Mouse (Mus musculus) hindbrain, embryonic 16.5 days (tissue): ENCODE data around the gene Tmem200a. TPM values are rescaled to one million over a fixed set of nuclear protein-coding genes. Genes with fewer than 3 reads are reported as not detected.
"Not testable (repeated sequence)": the region's sequence is repeated elsewhere in the genome, so short reads cannot be mapped to it uniquely, and the experiment has no call there.

Experiments
- ATAC-seq: fragments of 200-750 bp; cut with Nextera tagmentation; 2 replicates; pipeline ENCODE4 v1.8.0; 2017; ENCODE audit warnings: moderate TSS enrichment, moderate library complexity
- H3K27ac ChIP-seq: fragments of 300-500 bp; sonication (generic); 2 replicates; pipeline ENCODE4 v1.5.1; 2014; ENCODE audit warnings: low read depth, mild to moderate bottlenecking, control low read depth, low read length, moderate library complexity
- H3K27me3 ChIP-seq: fragments of 300-500 bp; sonication (generic); replicated peaks from 2 replicates; pipeline ENCODE4 v1.6.1; 2014; ENCODE audit warnings: low read length; ENCODE audit not compliant: control insufficient read depth, insufficient read depth
- H3K36me3 ChIP-seq: fragments of 300-500 bp; sonication (generic); 2 replicates; pipeline ENCODE4 v1.6.1; 2014; ENCODE audit warnings: mild to moderate bottlenecking, low read length, moderate library complexity, mixed read lengths; ENCODE audit not compliant: control insufficient read depth, insufficient read depth
- H3K4me1 ChIP-seq: fragments of 300-500 bp; sonication (generic); 2 replicates; pipeline ENCODE4 v1.6.1; 2014; ENCODE audit warnings: low read depth, low read length; ENCODE audit not compliant: control insufficient read depth, insufficient read depth
- H3K4me2 ChIP-seq: fragments of 300-500 bp; sonication (generic); 2 replicates; pipeline ENCODE4 v1.6.1; 2014; ENCODE audit warnings: mild to moderate bottlenecking, low read length, control low read depth, moderate library complexity
- H3K4me3 ChIP-seq: fragments of 300-500 bp; sonication (generic); 2 replicates; pipeline ENCODE4 v1.5.1; 2014; ENCODE audit warnings: mild to moderate bottlenecking, low read length, control low read depth, moderate library complexity
- H3K9ac ChIP-seq: fragments of 300-500 bp; sonication (generic); 2 replicates; pipeline ENCODE4 v1.6.1; 2014; ENCODE audit warnings: low read depth, mild to moderate bottlenecking, control low read depth, low read length, moderate library complexity
- H3K9me3 ChIP-seq: fragments of 300-500 bp; sonication (generic); 2 replicates; pipeline ENCODE4 v1.6.1; 2014; ENCODE audit warnings: mild to moderate bottlenecking, low read length, moderate library complexity; ENCODE audit not compliant: control insufficient read depth
- WGBS: fragments of 180-500 bp; shearing (Covaris S2); extraction: QIAGEN DNeasy Blood & Tissue Kit; methylation state at CpG from one replicate; pipeline ENCODE4 v1.1.7; 2014; 5-methylcytosine and 5-hydroxymethylcytosine counted together
- polyA plus RNA-seq: library from polyadenylated mRNA; unstranded; fragments of >200 nt; fragmentation: Nextera tagmentation; extraction: Ambion mirVana; gene quantifications from 2 replicates; pipeline ENCODE4 v1.2.1, GENCODE M21; 2015

Tmem200a gene
- polyA plus RNA-seq, 1 experiment from 2014 or later, result 22.7 TPM

DNA sequence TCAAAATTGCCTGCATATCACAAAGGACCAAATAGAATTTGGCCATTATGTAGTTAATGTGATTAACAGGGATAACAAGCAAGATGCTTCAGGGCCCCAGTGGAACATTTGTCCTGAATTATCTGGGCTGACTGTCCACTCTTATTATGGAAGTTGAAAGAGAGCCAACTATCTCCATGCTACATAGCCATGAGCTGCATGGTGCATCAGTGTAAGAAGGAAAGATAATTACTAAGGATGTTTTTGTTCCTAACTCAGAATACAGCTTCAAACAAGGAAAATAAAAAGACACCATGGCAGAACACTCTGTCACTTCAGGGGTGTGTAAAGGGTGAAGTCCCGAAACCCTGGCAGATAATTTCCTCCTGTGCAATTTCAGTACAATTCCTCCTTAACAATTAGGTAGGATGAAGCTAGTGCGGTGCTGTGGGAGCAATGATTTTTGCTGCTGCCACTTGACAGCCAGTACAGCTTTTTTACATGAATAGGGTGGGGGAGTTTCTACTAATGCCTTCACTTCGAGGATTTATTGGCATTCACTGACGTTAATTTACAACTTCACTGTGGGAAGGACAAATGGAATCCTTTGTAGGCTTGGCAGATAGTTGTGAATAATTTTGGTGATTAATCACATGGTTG, 158.1 kb downstream of the Tmem200a start:
- no peak overlapping the region for H3K9ac ChIP-seq
- peak; percentile 72 for ATAC-seq
- H3K9me3 ChIP-seq, result no peaks in the 10 kb centered on the region
- H3K27me3 ChIP-seq, result no peaks in the 10 kb centered on the region
- H3K4me2 ChIP-seq, result no peak overlapping the region
- no peak overlapping the region for H3K4me3 ChIP-seq
- 21% methylated on average over 4 of the region's 4 CpGs for WGBS
- peaks cover 6% of the 10 kb centered on the region for H3K4me1 ChIP-seq
- H3K36me3 ChIP-seq, result no peaks in the 10 kb centered on the region
- H3K27ac ChIP-seq, result no peak overlapping the region

- peaks cover 6% of the 10 kb centered on the region for H3K4me1 ChIP-seq
These were observed 160.7 kb downstream of the Tmem200a start for GRCm38 (mm10) chr10:25918103-25918502.

DNA sequence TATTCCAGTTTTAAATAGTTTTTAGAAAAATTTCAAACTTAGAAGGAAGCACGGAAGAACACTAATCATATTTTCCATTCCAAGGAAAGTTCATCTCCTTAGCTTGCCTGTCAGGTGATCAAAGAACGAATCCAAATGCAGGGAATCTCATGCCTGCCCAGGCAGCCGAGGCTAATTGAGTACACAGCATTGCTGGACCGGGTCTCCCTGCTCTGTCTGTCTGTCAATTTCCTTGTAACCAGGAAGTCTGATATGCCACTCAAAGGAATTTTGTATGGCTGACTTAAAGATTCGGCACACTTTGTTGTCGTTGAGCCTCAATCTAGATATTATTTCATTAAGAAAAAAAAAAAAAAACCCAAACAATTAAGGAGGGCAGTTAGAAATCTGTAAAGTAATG, 168.6 kb downstream of the Tmem200a start:
- H3K9me3 ChIP-seq, result no peaks in the 10 kb centered on the region
- WGBS, result 41% methylated on average over 6 of the region's 6 CpGs
- no peak for ATAC-seq
- no peak overlapping the region for H3K4me2 ChIP-seq
- no peaks in the 10 kb centered on the region for H3K36me3 ChIP-seq
- H3K27ac ChIP-seq, result no peak overlapping the region
- no peaks in the 10 kb centered on the region for H3K27me3 ChIP-seq
- no peak overlapping the region for H3K9ac ChIP-seq
- H3K4me1 ChIP-seq, result no peaks in the 10 kb centered on the region
- no peak overlapping the region for H3K4me3 ChIP-seq

More at GRCm38 (mm10) chr10:25918103-25918502, 160.7 kb downstream of the Tmem200a start:
- ATAC-seq, result no peak
- H3K27ac ChIP-seq, result no peak overlapping the region
- no peak overlapping the region for H3K4me3 ChIP-seq
- H3K9me3 ChIP-seq, result no peaks in the 10 kb centered on the region
- no peaks in the 10 kb centered on the region for H3K36me3 ChIP-seq
- no peak overlapping the region for H3K4me2 ChIP-seq
- no peaks in the 10 kb centered on the region for H3K27me3 ChIP-seq
- no peak overlapping the region for H3K9ac ChIP-seq
- WGBS, result 74% methylated on average over 2 of the region's 2 CpGs

- 46% methylated on average over 10 of the region's 10 CpGs for WGBS
- no peaks in the 10 kb centered on the region for H3K9me3 ChIP-seq
- H3K27me3 ChIP-seq, result no peaks in the 10 kb centered on the region
- H3K4me1 ChIP-seq, result no peaks in the 10 kb centered on the region
- H3K36me3 ChIP-seq, result no peaks in the 10 kb centered on the region
- H3K4me2 ChIP-seq, result no peak overlapping the region
- ATAC-seq, result no peak
- H3K4me3 ChIP-seq, result no peak overlapping the region
- H3K9ac ChIP-seq, result no peak overlapping the region
- H3K27ac ChIP-seq, result no peak overlapping the region
These were observed 170.5 kb downstream of the Tmem200a start for GRCm38 (mm10) chr10:25908027-25909012.

DNA sequence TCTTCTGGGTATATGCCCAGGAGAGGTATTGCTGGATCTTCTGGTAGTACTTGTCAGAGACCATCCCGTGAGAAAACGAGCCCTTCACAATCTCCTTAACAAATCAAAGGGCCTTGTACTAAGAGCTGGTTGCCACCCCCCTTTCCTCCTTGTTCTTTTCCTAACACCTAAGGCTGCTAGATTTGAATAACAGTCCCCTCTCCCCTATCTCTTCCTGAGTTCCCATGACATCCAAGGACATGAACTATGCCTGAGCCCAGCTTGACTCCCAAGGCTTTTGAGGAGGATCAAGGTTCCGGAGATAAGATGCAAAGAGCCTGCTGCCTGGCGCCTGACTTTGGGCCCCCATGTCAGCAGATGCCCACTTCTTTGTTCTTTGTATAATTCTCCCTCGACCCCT, 184.7 kb downstream of the Tmem200a start:
- not testable (repeated sequence) for H3K27me3 ChIP-seq, H3K36me3 ChIP-seq, H3K4me3 ChIP-seq, H3K9me3 ChIP-seq, H3K27ac ChIP-seq, ATAC-seq, H3K4me2 ChIP-seq, H3K9ac ChIP-seq, H3K4me1 ChIP-seq
- WGBS, result 91% methylated on average over 5 of the region's 5 CpGs

GRCm38 (mm10) chr10:25887225-25887624, 191.6 kb downstream of the Tmem200a start:
- Histone ChIP-seq H3K27me3 (no peaks in the 10 kb centered on the region), H3K27ac (no peak overlapping the region), H3K9me3 (no peaks in the 10 kb centered on the region), H3K36me3 (no peaks in the 10 kb centered on the region), H3K9ac (no peak overlapping the region), H3K4me1 (no peaks in the 10 kb centered on the region), H3K4me3 (no peak overlapping the region), H3K4me2 (no peak overlapping the region)
- WGBS, result 47% methylated on average over 6 of the region's 6 CpGs
- ATAC-seq, result no peak

- Histone ChIP-seq H3K9ac (no peak overlapping the region), H3K4me1 (no peaks in the 10 kb centered on the region), H3K4me2 (no peak overlapping the region), H3K27ac (no peak overlapping the region), H3K9me3 (no peaks in the 10 kb centered on the region), H3K36me3 (no peaks in the 10 kb centered on the region), H3K4me3 (no peak overlapping the region), H3K27me3 (no peaks in the 10 kb centered on the region)
- ATAC-seq, result no peak
- 85% methylated on average over 2 of the region's 2 CpGs for WGBS
These were observed 194.3 kb downstream of the Tmem200a start for GRCm38 (mm10) chr10:25884512-25884911.

DNA sequence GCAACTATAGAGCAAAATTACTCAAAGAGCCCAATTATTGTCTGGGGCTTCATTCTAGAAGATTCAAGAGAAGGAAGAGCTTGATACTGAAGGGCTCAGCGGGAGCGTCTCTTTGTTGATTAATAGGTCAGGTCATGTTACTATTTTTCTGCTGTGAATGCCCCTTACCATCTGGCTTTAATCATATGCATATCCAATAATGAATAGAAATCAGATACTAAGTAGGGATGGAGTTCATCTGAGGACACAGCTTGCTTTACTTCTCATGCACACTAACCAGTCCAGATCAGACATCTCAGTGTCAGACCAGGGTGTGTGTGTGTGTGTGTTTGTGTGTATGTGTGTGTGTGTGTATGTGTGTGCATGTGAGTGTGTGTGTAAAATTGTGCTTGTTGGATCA, 201.1 kb downstream of the Tmem200a start:
- ATAC-seq, result no peak
- WGBS, result 26% methylated on average over 2 of the region's 2 CpGs
- Histone ChIP-seq H3K4me2 (no peak overlapping the region), H3K9me3 (no peaks in the 10 kb centered on the region), H3K4me3 (no peak overlapping the region), H3K36me3 (no peaks in the 10 kb centered on the region), H3K9ac (no peak overlapping the region), H3K27ac (no peak overlapping the region), H3K27me3 (no peaks in the 10 kb centered on the region), H3K4me1 (no peaks in the 10 kb centered on the region)

- H3K9ac ChIP-seq, result no peak overlapping the region
- no peak; the same call in 1 of the 2 replicates for ATAC-seq
- no peaks in the 10 kb centered on the region for H3K27me3 ChIP-seq
- H3K9me3 ChIP-seq, result no peaks in the 10 kb centered on the region
- H3K36me3 ChIP-seq, result no peaks in the 10 kb centered on the region
- no peak overlapping the region for H3K27ac ChIP-seq
- 38% methylated on average over 3 of the region's 3 CpGs for WGBS
- no peak overlapping the region for H3K4me2 ChIP-seq
- no peaks in the 10 kb centered on the region for H3K4me1 ChIP-seq
- H3K4me3 ChIP-seq, result no peak overlapping the region
These were observed 202.0 kb downstream of the Tmem200a start for GRCm38 (mm10) chr10:25876809-25877208.
